Mouse (Mus musculus): ENCODE data around the gene Sardh.
A peak's percentile ranks its signal among the peaks of the same experiment; 100 is the strongest.

The Sardh gene

DNA sequence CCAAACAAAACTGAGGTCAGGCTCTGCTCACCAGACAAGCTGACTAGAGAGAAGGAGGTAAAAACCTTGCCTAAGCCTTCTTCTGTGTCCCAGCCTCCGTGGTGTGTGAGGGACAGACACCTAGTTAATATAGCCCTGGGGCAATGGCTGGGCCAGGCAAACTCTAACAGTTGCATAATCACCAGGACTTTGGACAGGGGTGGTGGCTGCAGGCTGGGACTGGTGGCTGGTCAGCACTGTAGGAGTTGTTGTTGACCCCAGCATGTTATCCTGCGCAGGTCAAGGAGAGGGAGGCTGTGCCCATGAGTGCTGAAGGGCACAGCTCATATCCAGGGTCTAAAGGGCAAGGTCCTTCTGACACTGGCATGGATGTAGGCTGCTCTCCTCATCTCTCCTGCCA, at the start of gene Sardh:
Gene Sardh (minus strand): TSS at position 127 of the 400 bp plus-strand sequence.
- DNase-seq (ENCODE audit: low read depth in 2 of 2, low spot score in 2 of 2): no peak

DNA sequence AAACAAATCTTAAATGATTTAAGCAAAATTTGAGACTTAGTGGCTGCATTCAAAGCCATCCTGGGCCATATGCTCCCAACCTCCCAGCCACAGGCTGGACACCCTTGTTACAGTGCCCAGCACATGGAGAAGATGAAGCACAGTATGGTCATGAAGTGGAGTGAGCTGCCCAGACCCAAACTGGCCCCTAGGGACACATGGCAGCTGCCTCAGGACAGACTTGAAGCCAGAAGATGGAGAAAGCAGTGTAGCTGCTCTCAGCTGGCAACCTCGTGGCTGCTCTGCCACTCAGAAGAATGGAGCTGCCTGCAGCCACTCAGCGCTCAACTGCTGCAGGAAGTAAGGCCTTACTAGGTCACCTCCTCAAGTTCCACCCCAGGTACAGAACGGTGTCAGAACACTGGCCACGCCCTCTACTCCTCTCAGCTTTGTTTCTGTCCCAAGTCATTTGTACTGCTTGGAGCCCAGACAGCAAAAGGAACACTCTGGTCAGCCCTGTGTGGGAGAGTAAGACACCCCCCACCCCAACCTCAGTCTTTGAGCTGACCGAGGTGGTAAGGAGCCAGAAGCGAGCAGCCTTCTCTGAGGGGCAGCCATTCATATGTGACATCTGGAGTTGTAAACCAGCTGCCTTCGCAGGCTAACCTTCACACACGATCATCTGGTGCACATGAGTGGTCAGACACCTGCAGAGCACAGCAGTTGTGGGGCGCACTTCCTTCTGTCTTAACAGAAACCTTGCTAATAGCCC, 48.7 kb upstream of the Sardh start:
- no peak for DNase-seq (ENCODE audit: low read depth in 2 of 2, low spot score in 2 of 2)

DNA sequence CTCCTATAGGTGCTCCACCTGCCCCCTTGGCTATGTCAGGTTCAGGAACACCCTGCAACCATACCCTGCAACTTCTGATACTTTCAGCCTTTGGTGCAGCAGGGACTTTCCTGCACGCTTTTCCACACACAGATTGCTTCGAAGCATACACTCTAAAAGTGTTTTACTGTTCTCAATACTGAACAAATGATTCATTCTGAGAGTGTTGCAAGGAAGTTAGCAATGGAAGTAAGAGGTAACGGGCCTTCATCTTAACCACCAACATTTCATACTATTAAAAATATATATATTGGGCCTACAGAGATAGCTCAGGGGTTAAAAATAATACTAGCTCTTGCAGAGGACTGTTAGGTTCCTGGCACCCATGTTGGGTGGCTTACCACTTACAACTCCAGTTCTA, 46.6 kb upstream of the Sardh start:
- DNase-seq (ENCODE audit: low read depth in 2 of 2, low spot score in 2 of 2): no peak

DNA sequence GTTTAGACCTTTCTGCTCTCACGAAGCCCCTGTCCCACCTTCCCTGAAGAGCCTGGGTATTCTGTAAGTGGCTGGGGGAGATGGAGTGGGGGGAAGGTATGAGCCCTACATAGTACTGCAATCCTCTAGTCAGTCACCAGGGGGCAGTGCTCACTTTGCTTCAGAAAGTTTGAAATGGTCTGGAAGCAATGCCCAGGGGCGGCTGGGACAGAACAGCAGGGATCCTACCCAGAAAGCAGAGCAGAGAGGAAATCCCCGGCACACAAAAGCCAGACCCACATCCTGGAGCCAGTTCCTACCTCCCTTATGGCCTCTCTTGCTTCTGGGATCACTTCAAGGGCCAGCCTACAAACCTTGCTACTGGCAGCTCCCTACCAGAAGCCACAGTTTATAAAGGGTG, 40.9 kb upstream of the Sardh start:
- peak; percentile 72 to 78 for DNase-seq (ENCODE audit: low read depth in 2 of 2, low spot score in 2 of 2)

DNA sequence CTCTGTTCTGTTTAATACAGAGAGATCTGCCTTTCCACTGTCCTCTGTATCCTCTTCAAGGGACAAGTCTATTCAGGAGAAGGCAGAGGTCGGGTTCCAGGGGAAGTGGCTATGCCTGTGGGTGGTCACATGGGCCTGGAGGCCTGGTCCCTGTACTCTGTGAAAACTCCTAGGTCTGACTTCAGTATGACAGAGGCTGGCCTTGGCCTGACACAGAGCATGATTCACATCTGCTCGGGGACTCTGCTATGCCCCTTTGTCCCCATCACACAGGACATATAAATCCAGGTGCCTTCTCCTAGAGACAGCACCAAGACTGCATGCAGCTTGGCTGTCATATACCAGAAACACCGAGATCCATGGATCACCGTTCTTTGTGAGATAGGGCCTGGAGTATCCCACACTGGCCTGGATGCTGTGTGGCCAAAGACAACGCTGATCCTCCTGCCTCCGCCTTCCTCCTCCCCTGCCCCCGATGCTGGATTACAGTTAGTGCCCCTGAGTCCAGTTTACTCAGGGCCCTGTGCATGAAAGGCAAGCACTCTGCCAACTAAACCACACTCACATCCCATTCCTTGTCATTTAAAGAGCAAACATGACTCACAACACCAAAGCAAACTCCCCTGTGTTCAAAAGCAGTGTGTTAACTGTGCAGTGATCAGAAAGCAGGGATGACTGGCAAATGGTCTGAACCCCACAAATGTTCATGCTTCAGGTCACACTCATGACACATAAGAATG, 39.0 kb upstream of the Sardh start:
- no peak for DNase-seq (ENCODE audit: low read depth in 2 of 2, low spot score in 2 of 2)

DNA sequence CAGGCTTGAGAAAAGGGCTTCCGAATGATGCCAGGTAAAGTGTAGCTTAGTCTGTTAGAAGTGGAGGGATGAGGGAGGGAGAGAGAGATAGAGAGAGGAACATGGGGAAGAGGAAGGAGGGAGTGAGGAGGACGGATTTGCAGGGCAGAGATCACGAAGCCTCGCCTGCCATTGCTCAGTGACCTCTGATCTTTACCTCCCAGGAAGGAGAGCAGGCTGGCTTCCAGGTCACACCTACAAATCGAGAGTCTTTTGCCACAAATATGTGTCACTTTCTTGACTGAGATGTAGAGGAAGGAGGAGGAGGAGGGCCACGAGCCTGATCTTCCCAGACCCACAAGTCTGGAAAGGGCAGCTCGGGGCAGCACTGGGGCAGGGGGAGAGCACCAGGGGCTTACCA, 36.3 kb upstream of the Sardh start:
- no peak for DNase-seq (ENCODE audit: low read depth in 2 of 2, low spot score in 2 of 2)

DNA sequence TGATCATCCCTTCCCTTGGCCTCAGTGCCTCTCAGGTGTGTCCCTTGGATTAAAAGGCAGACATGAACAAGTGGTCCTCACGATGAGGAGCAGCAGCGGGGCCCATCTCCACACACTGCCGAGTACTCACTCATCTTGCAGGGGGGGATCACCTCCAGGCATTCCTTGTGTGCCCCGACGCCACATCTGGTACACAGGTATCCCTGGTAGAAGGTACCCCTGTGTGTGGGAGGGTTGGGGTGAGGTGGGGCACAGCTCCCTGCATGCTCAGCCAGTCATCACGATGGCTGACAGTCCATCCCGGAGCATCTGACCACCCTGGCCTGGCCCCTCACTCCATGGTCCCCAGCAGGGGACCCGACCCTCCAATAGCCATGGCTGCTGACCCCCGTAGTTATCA, 33.6 kb upstream of the Sardh start:
- DNase-seq (ENCODE audit: low read depth in 2 of 2, low spot score in 2 of 2): no peak

DNA sequence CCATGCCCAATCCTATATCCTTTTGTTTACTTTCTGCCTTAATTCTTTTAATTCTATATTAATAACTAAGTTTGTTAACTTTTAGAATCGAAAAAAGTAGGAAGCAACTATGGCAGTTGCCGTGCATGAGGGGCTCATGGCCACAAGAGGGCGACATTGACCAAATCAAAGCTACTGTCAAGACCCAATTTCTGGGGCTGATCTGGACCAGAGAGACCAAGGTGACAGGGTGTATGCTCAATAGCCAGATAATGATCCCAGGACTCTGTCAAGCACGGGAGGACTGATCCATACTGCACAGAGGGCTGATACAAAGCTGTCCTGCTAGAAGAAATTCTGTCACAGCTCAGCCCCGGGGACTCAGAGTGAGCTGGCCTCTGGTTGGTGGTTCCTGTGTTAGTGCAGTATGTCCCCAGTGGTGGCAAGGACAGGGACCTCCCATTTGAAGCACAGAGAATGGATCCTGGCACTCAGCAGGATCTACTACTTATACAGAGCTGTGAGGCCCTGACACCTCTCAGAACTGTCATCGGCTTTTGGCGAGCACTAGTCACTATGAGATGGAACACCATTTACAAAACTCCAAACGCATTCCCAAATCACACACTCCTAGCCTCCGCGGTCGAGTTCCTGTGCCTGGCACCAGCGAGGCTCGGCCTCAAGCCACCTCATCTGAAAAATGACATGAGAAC, 32.9 kb upstream of the Sardh start:
- DNase-seq (ENCODE audit: low read depth in 2 of 2, low spot score in 2 of 2): peak; percentile 49 to 62

DNA sequence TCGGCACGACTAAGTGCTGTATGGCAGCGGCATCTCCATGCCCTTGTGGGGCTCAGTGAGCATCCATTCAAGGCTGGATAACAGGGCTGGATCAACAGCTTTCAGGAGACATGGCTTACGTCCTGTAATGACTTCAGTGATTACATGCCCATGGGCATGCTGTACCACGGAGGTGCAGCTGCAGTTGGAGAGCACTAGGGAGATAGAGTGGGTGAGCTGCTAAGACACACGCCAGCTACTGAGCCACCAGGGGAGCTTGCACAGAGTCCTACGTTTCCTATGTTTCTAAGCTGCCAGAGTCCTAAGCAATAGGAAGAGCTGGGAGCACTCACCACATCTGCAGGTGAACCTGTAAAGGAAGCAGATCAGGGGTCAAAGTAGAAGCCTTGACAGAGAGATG, 30.7 kb upstream of the Sardh start:
- DNase-seq (ENCODE audit: low read depth in 2 of 2, low spot score in 2 of 2): no peak

DNA sequence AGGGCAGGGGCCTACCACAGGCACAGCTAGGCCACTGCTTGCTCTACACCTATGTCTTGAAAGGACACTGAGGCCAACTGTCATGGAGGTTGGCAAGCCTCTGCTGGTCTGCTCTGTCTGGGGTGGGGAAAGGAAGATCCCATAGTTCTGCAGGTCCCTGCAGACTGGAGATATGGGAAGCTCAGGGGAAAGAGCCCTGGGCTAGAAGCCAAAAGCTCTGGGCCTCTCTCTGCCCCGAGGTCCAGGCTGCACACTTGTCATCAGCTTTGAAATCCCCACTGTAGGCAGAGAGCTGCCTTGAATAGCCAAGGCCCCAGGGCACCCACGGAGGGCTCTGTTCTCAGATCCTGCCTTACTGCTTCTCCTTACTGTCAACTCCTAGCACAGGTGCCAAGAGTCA, 20.2 kb upstream of the Sardh start:
- DNase-seq (ENCODE audit: low read depth in 2 of 2, low spot score in 2 of 2): no peak

DNA sequence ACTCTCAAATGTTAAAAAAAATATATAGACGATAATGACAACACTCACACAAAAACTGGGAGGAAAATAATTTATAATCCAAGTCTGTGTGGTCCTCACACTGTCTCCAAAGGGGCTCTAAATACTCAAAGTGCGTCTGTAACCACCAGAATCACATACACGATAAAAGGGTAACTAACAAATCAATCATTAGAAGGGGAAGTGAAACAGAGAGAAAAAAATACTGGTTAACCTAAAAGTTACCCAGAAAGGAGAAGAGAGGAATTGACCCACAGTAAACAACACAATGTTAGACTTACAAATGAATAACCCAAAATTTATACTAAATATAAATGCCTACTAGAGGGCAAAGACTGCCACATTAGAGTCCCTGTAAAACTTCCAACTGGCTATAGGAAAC, 17.7 kb upstream of the Sardh start:
- DNase-seq (ENCODE audit: low read depth in 2 of 2, low spot score in 2 of 2): no peak

DNA sequence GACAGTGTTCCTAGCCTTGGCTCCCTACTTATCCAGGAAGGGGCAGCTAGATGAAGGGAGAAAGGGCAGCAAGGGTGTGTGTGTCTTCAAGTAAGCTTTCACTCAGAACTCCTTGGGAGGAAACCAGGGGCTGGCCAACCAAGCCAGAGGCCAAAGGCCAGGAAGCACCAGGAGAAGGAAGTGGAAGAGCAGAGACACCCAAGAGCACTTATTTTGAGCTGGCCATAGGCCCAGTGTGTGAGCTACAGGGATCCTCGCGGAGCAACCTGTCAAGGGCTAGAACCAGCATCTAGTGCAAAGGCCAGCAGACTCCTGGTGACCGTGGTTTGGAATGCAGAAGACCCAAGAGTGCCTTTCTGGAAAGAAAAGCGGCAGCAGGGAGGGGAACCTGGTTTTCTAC, 14.8 kb upstream of the Sardh start:
- no peak for DNase-seq (ENCODE audit: low read depth in 2 of 2, low spot score in 2 of 2)

DNA sequence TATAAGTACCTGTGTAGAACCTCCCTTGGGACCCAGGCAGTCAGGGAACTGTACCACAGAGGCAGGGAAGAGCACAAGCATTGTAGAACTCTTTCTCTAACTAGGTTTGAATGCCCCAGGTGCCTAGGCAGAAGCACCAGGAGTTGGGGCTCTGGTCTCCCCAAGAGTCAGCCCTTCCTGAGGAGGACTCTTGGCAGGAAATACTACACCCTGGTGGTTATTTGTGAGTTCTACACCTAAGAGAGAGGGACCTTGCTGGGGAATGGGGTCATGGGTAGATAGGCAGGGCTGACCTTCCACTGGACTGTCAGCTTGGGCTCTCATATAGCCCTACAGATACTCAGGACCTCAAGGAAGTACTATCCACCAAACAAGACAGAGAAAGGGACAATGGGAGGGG, 3.3 kb upstream of the Sardh start:
- DNase-seq (ENCODE audit: low read depth in 2 of 2, low spot score in 2 of 2): no peak

DNA sequence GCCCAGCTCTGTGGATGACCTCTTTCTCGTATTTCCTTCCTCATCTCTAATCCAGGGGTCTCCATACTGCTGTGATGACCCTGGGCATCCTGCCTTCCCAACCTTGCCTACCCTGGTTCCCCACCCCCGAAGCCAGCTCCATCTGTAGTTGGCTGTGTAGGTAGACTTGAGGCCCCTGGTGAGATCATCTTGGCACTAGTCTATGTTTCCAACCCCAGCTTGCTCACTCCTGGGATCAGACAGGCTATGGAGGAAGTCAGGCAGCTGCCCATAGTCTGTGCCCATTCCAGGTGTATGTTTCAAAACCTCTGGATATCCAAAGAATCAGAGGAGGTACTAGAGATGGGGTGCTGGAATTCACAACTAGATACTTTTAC, 662 bp downstream of the Sardh start:
- DNase-seq (ENCODE audit: low read depth in 2 of 2, low spot score in 2 of 2): no peak

DNA sequence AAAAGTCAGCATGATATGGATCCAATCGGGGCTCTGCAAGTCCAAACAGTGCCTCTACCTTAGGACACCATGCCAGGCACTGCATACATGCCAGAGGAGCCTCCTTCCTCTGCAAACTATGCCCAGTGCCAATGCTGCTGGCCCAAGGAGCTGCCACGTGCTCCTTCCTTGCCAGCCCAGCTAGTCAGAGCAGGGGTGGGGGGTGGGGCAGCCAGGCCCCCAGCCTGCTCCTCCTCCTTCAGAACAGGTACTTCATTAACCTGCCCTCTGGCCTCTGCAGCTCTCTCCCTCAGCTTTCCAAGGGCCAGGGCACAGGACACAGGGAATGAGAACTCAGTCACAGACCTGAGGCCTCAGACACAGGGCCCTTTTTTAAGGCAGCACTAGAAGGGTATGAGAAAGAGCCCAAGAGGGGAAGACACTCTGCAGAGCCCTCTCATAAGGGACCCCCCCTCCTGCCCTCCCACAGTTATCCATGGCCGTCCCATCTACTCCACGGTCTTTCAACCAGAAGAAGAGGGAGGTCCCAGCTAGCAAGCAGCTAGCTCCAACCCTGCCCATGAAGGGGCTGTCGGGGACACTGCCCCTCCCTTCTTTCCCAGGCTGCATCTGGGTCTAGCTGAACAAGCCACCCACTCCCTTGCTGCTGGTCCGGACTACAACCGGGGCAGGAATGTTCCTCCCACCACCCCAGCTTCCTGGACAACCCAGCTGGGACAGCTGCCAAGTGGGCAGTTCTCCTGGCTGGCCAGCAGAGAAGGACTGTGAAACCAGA, 1.2 kb downstream of the Sardh start:
- DNase-seq (ENCODE audit: low read depth in 2 of 2, low spot score in 2 of 2): no peak

DNA sequence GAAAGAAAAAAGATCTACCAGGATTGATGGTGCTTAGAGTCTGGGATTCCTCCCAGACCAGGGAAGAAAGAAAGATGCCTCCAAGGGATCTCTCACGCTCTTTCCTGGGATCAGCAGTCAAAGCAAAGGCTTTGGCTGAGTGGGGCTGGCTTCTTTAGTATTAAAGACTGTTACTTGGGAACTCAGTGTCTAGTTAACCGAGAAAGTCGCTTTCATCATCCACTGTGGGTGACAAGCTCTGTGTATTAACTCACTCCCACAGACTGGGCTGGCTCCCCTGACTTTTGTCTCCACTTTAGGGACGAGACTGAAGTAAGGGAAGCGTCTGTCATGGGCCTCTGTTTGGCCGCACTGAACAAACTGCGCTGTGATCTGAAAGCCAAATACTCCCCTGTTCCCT, 2.2 kb downstream of the Sardh start:
- no peak for DNase-seq (ENCODE audit: low read depth in 2 of 2, low spot score in 2 of 2)

DNA sequence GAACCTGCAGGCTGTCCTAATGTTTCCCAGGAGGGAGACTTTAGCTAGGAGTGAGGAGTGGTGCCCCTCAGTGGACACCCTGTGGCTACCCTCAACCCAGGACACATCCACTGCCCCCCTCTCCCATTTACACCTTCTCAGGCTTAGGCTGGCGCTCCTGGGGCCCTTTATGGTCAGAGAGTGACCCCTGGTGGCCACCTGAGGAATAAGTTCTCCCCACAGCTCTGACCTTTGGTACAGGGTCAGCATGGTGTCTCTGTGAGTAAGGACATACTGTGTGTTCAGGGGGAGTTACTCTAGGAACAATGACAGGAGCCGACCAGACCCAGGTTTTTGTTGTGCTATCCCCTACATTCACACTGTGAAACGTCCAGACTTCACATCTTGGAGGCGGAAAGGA, 10.8 kb downstream of the Sardh start:
- peak; percentile 39 to 55 for DNase-seq (ENCODE audit: low read depth in 2 of 2, low spot score in 2 of 2)

DNA sequence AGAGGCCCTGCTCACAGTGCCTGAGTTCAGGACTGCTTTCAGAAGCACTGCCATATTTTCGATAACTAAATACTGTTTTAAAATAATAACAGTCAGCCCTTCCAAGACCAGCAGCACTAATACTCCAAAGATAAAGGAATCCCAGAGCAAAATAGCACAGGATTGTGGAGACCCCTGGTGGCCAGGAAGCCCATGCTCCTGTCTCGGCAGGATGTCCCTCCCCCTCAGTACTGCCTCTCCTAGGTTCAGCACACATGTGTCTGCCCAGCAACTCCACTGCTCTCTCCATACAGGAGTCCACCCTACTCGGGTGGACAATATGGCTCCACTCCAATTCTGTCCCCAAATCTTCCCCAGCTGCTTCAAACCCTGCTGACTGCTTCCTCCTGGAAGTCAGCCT, 12.4 kb downstream of the Sardh start:
- peak in 1 of 2 experiments; percentile 14 for DNase-seq (ENCODE audit: low read depth in 2 of 2, low spot score in 2 of 2)

DNA sequence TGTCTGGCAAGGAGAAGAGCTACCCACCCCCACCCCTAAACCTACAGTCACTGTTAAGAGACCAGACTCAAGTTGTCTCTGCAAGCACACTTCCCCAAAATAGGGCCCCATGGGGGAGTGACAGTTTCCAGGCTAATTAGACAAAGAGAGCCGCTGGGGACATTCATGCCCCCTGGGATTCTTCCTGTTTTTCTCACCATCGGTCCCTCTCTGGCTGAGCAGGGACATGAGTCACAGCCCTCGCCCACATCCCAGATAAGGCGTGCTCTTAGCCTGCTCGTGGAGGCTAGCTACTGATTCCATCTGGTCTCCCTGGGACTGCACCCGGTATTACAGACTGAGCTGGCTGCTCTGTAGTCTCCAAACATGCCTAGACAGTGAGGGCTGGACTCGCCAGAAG, 15.8 kb downstream of the Sardh start:
- DNase-seq (ENCODE audit: low read depth in 2 of 2, low spot score in 2 of 2): no peak

DNA sequence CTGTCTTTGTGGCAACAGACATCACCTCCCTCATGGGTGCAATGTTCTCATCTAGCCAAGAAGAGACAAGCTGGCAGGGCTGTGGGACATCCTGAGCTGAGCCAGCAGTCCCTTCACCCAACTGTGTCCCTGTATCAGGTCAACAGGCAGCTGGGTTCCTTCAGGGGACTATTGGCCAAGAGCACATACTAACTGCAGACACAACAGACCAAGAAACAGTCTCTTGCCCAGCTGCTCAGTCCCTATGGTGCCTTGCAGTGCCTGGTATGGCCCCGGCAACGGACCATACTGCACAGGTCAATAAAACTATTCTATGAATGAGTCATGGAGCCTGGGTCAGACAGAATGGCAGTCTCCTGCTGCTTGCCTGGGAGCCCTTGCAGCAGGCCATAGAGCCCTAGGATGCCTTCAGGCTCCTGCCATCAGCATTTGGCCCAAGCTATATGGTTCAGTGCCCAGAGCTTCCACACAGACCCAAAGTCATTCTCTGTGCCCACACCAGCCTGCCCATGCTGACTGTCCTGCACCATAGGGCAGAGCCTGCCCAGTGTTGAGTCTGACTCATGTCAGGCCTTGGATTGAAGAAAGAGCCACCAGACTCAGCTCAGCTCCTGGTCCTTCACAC, 18.5 kb downstream of the Sardh start:
- DNase-seq (ENCODE audit: low read depth in 2 of 2, low spot score in 2 of 2): no peak

All from CD8-positive naive resting alpha-beta T cell, adult 2 months (primary cell).